Mouse (Mus musculus) layer of hippocampus, postnatal 25 days (tissue): ENCODE data around the gene Cyct. TPM values are rescaled to one million over a fixed set of nuclear protein-coding genes. Genes with fewer than 3 reads are reported as not detected.

Experiments
- DNase-seq, 2 experiments: peaks; one replicate each; pipeline ENCODE4 v3.0.0; 2022; ENCODE audit warnings: mixed read lengths in 2 of 2, low spot score in 1 of 2; ENCODE audit errors: extremely low spot score in 1 of 2
- total RNA-seq, 2 experiments: library from RNA; stranded (reverse); gene quantifications; 2 replicates each; pipeline ENCODE4 v1.2.3; 2021

Cyct gene
- under 1 TPM in 1 of 2 experiments, not detected in 1; 0.59 TPM for total RNA-seq

- DNase-seq = no peak
Observed at GRCm38 (mm10) chr2:76360226-76360625, at the start of gene Cyct. TSS of gene Cyct (minus strand) at chr2:76360450.

DNA sequence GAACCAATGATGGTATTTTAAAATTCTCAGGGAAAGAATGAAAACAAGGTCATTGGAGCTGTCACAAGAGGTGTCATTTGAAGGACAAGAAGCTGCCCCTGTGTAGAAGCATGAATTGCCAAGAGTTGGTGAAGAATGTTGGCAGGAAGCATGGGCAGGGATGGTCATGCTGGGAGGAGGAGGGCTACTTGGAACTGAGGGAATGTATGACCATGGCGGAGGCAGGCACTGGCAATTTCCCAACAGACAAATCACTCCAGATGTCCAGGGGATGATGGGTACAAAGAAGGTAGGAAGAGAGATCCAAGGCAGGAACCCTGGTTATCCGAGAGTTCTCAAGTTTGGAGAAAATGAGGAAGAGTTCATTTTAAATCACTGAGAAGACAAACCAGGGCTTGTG lies 49.7 kb upstream of the Cyct start:
- DNase-seq = no peak

- no peak for DNase-seq
Observed at GRCm38 (mm10) chr2:76409526-76409925, 49.3 kb upstream of the Cyct start.

DNA sequence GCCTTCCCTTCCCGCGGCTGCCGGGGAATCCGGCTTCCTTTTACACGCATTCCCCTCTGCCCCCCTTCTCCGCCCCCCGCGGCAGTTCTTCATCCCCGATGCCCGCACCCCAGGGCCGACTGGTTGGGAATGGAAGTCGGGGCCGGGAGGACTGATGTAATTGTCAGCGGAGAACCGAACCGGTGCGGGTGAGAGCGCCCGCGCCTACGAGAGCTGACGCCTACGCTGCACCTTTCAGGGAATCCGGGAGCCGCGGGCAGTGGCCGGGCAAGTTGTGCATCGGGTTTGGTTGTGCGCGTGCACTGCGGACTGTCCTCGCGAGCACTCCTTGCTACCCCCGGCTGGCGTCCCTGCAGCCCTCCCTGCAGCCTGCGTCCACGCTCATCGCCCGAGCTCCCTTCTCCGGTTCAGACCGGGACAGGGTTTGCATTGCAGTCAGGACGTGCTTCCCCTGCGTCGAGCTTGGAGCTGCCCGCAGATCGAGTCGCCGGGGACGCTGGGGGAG lies 46.7 kb upstream of the Cyct start:
- peak; percentile 46 to 54 for DNase-seq

- peak; percentile 63 to 66 for DNase-seq
Observed at GRCm38 (mm10) chr2:76406151-76406936, 46.1 kb upstream of the Cyct start, which contains the start of gene Osbpl6. TSS of gene Osbpl6 (plus strand) at chr2:76406508.

DNA sequence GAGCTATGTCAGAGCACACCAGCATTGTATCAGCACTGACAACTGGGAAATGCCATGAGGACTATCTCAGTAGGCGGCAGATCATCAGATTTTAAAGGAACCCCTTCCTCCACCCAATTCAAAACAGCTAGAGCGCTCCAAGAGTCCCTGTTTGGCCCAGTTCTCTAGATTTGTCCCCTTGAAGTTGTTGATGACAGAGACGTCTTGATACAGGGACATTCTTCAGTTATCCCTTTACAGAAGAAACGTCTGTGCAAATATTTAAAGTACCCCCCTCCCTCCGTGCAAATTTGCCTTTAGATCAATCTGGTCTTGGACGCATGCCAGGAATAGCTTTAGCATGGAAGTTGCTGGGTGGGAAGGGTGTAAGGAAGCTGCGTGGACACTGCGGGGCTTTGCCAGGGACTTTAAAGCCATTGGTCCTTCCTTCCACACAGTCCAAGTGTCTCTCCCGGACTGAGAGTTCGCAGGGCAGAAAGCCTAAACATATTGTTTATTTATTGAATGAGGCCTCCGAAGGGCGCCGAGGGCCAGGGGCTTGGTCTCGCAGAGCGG lies 45.4 kb upstream of the Cyct start:
- DNase-seq = peak in 1 of 2 experiments; percentile 27

GRCm38 (mm10) chr2:76400178-76400577 lies 39.9 kb upstream of the Cyct start:
- no peak for DNase-seq

GRCm38 (mm10) chr2:76386531-76386930 lies 26.3 kb upstream of the Cyct start:
- no peak for DNase-seq

DNA sequence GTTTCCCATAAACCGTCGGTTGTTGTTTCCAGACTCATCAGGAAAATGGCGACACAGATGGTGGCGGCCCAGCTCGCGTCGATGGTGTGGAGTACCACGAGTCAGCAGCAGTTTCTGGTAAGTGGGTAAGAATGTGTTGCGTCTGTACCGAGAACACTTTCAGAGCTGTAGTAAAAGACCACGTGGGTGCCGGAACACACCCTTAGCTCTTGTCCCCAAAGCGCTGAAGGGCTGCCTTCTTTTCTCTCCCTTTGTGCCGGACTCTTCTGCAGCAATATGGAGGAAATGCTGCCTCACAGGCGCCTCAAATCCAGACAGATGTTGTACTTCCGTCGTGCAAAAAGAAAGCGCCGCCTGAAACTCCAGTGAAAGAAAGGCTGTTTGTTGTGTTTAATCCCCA lies 18.4 kb upstream of the Cyct start:
- no peak for DNase-seq

GRCm38 (mm10) chr2:76374544-76375206 lies 14.4 kb upstream of the Cyct start:
- DNase-seq = no peak

- DNase-seq = no peak
Observed at GRCm38 (mm10) chr2:76372244-76372643, 12.0 kb upstream of the Cyct start.

DNA sequence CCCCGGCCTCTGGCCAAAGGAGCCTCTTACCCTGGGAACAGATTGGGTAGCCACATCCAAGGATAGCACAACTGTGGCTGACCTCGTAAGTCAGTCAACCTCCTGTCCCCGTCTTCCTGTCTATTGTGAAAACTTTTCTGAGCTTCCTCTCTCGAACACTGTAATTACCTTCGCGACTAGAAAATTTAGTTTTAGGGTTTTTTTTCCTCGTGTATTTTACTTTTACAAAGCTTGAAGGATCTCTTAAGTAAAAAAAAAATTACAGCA lies 10.3 kb upstream of the Cyct start:
- no peak for DNase-seq

- peak; percentile 91 to 97 for DNase-seq
Observed at GRCm38 (mm10) chr2:76369821-76370655, 9.8 kb upstream of the Cyct start, which contains the start of gene Rbm45. TSS of gene Rbm45 (plus strand) at chr2:76369984.

- no peak for DNase-seq
Observed at GRCm38 (mm10) chr2:76368861-76369660, 8.8 kb upstream of the Cyct start.

DNA sequence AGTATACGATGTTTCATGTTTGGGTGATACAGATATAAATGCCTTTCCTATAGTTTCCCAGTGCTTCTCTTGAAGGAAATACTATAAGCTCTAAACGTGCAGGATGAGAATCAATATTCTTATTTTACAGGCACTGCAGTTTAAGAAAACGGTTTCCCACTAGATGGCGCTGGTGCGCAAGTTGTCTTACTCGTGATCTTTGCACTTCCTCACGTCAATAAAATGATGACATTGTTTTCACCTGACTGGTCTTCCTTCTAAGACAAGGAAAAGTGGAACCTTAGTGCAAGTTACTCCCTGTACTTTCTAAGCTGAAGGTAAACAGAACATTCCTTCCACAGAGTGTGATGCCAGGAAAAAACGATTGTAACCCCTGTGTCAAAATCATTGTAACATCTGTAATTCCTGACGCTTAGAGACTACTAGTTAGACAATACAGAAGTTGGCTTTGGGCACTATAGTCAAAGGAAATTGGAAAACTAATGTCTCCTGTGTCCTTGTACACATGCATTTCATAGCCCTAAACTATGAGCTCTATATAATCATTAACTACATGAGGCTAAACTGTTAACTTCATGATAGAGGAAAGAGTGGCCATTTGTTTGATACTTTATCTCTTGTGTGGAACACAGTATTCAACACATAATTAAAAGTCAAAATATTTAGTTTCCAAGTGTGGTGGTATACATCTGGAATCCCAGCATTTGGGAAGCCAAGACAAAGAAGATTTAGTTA lies 7.1 kb upstream of the Cyct start:
- peak; percentile 58 to 98 for DNase-seq

GRCm38 (mm10) chr2:76365811-76366210 lies 5.6 kb upstream of the Cyct start:
- no peak for DNase-seq

- DNase-seq = peak in 1 of 2 experiments; percentile 46
Observed at GRCm38 (mm10) chr2:76362111-76362510, 1.9 kb upstream of the Cyct start.

DNA sequence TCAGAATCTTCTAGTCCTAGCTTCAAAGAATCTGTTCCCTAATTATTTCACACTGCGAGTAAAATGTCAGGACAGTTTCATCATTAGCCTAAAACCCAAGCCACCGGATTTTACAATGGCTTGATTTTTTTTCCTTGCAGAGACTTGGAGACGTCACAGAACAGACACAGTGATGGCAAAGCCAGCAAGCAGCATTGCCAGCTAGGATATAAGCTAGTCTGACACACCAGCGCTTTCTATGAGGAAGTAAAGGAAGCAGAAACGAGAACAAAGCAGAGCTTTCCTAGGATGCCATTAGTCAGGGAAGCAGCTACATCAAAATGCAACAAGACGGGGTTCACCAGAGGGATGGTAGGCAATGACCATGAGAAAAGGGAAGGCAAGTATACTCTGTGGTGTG lies 12.4 kb downstream of the Cyct start:
- DNase-seq = no peak

DNA sequence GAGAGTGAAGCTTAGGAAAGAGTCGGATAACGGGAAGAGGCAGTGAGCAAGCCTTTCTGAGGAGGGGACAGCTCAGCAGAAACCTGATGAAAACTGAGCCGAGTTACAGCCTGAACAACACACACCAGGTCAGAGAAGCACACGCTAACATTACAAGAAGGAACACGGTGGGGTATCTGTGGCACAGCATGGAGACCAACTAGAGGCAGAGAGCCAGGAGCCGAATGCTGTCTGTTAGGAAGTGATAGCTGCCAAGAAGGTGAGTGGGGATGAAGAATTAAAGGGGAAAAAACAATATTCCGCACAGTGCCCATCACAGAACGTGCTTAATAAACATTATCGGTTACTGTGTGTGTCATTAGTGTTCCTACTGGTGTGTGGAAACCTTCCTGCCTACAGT lies 18.1 kb downstream of the Cyct start:
- DNase-seq = no peak
